Mouse (Mus musculus) skeletal muscle tissue, adult 2 months (tissue): ENCODE data around the gene Plaur.
A peak's percentile ranks its signal among the peaks of the same experiment; 100 is the strongest.
"Not testable (repeated sequence)": the region's sequence is repeated elsewhere in the genome, so short reads cannot be mapped to it uniquely, and the experiment has no call there.

Experiments
- DNase-seq: peaks from one replicate; pipeline ENCODE4 v3.0.0-alpha.2; 2012; ENCODE audit warnings: low read depth, low spot score

Plaur gene

DNA sequence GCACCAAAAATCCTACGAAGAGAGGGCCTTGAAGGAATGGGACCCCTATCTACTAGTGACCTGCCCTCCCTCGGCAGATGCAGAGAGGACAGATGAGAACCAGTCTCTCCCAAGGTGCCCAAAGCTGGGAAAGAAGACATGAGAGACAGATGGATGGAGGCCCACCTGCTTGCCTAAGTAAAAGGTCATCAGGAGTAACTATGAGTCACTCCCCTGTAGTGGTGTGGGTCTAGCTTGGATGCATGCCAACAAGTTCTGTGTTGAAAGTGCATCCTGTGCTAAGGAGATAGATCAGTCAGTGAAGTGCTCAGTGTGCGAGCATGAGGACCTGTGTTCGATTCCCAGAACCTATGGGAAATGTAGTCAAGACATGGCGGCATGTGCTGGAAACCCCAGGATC, 16.6 kb downstream of the Plaur start:
- DNase-seq = no peak

DNA sequence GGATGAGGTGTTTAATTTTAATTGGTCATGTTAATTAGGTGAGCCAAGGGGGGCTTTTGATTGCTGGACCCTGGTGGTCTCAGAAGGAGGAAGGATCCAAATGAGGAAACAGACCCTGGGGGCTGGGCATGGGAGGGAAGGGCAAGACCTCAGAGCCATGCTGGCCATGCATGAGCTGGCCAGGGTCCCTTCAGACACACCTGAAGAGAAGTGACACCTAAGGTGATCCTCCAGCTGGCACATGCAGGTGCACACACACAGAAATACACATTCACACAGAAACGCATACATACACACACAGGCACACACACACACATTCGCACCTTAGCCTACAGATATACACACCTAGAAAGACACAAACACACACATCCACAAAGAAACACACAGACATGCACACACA, 17.4 kb downstream of the Plaur start:
- no peak for DNase-seq

DNA sequence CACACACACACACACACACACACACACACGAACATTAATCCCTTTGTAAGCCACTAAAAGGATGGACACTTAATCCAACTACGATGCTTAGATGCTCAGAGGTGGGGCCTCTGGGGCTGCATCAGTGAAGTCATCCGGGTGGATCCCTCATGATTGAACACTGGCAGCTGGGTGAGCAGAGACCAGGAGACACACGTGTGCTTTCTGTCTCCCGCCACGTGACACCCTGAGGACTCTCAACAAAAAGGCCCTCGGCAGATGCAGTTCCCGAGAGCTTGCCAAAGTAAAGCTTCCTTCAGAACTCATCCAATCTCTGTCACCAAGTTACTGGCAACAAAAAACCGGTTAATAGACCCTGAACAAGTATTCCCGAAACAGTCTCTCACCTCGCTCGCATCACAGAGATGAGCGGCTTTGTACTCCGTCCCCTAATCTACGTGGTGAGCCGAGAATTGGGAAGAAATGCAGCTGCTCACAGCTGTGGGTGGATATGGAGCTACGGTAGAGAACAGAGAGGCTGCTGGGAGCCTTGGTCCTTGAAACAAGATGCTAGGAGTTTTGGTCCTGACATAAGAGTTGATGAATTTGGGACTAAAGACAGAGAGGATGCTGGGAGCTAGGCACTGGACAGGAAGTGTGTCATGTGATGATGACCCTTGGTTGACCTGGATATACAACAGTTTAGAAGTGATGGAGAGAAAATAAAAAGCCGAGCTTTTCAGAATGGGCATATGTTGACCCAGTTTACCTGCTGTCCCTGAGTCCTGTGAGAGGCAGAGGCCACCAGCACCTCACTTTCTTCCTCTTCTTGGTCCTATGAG, 18.0 kb downstream of the Plaur start:
- peak; percentile 80 for DNase-seq

DNA sequence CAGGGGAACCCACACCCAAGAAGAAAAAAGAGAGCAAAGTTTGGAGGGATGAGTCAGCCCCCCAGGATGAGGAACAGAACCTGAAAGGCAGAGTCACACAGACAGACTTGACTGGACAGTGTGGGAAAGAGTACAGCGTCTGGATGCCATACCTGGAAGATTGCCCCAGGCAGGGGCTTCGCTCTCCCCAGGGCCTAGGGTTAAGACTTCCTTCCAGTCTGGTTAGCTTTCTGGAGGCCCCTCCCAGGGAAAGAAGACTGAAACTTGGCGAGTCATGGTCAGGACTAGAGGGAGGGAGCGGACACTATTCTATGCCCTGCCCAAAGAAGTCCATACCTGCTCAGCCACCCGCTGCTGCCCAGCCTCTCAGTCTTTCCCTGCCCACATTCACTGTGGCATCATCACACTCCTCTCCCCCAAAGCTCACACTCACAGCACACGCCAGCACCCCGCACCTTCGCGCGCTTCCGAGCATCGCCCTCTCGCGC, 18.7 kb downstream of the Plaur start:
- DNase-seq = no peak

DNA sequence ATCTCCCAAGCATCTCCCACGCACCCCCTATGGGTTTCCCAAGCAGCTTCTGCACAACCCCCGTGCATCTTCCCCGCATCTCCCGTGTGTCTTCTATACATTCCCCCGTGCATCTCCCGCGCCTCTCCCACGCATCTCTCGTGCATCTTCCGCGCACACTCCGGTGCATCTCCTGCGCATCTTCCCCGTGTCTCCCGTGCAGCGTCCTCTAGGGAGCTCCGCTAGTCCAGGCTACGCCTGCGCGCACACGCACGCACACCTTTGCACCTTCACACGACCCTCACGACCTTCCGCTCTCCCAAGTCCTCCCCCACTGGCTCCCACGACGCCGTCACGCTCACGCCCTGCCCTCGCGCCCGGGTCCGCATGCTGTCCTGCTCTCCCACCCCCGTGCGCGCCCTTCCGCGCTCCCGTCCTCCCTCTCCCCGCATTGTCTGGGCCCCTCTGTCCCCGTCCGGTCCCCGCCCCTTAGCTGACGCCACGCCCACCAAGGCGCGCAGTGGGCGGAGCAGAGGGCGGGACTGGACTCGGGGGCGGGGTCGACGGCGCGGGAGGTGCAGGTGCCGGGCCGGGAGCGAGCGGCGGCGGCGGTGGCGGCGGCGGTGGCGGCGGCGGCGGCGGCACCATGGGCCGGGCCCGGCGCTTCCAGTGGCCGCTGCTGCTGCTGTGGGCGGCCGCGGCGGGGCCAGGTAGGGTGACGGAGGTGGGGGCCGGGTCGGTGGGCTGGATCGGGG, 19.4 kb downstream of the Plaur start, which contains the start of gene Cadm4:
Gene Cadm4, plus strand, starts transcription at position 550 of the 734 bp plus-strand sequence.
- DNase-seq = no peak

DNA sequence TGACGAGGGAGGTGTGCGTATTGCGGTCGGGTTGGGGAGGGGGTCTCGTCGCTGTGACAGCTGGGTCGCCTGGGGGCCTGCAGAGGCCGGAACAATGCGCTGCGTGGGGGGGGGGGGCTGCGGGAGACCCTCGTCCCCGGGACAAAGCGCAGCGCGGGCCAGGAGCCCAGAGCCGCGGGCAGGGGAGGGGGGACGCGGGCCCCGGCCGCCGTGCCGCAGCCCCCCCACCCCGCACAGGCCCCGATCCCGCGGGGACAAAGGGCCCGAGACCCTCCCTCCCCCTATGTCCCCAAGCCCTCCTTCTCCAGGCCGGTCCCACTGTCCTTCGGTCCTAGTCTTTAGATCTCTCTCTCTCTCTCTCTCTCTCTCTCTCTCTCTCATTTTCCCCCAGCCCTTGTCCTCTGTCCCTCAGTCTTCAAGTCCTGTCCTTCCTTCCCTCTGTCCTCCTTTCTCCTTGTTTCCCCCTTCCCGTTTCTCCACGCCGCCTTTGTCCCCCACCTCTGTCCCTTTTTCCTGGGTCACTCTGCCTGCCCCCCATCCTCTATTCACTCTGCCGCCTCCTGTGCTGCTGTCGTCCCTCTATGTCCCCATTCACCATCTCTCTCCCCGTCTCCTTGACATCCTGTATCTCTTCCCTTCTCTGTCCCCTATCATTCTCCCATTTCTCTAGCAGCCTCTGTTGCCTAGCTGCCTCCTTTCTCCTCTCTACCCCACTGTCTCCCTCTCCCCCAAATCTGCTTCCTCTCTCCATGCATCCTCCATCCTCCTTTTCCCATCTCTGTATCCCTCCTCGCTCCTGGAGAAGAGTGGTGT, 20.1 kb downstream of the Plaur start:
- no peak for DNase-seq

DNA sequence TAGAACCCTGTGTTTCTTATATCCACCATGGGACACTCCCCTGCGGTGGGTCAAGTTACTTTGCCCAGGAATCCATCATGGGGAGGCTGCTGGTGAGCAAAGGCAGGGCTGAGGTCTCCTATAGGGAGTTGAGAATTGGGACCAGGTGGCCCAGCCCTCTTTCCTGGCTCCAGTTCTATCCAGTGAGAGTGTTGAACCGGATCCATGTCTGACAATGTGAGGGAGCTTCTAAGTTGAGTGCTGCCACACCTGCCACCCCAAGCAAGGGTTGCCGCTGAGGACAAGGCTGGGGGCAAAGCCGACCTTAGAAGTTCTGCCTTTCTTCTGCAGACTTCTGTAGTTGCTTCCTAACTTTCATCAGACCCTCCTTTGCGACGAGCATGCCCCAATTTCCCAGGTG, 21.0 kb downstream of the Plaur start:
- not testable (repeated sequence) for DNase-seq

DNA sequence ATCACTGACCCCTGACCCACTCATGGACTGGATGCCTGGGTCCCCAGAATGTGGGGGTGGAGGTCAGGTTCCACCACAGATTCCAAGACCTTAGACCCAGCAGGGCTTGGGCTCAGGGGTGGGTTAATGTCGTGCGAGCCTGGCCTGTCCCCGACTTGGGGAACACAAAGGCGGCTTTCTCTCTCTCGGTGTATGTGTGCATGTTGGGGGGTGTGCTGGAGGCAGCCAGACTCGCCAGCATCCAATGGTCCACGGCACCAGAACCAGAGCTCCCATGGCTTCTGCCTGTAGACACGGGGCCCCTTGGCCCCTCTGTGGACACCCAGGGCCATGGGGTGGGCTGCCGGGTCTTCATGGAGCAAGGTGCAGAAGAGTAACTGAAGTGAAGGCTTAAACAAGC, 23.2 kb downstream of the Plaur start:
- no peak for DNase-seq

DNA sequence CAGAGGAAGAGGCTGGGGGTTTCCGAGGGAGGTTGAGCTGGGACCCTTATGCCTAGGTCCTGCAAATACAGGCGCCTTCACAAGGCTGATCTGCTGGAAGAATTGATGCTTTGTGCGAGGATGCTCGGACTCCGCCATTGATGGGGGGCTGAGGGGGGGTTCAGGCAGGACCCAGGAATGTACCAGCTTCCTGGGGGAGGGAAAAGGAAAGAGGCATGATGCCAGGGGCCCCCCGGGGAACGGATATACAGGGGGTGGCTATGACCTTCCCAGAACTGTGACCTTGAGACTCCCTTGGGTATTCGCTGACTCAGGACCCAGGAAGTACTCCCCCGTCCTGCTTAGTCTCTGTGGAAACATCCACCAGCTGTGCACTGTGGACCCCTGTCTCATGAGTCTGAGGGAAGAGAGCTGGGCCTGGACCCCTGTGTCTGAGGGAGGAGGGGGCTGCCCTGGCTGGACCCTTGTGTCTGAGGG, 24.4 kb downstream of the Plaur start:
- DNase-seq = no peak

DNA sequence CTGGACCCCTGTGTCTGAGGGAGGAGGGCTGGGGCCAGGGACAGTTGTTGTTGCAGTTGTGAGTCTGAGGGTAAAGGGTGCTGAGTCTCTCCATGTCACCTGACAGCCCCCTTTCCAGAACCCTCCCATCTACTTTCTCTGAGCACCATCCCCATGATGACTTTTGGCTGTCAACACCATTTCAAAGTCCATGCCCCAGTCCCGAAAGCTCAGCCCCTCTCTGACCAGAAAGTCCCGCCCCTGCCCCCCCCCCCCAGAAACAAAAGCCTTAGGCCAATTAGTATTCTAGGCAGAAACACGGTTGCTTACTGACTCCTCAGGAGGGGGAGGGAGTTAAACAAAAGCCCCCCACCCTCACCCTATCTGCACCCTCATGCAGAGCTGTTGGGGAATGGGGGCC, 25.1 kb downstream of the Plaur start:
- DNase-seq = no peak

DNA sequence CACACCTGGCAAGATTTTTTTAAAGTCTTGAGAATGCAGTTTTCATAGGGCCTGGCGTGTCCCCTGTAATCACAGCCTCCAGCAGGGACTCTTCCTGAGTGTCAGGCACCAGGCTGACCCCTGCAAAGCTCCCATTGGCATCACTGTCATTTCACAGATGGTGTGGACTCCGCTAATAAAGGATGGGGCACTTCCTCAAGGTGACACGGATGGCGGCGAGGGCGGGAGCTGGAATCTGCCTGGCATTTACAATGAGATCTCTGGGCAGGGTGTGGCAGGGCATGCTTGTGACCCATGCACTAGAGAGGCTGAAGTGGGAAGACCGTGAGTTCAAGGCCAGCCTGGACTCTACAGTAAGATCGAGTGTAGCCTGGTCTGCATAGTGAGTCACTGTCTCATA, 26.0 kb downstream of the Plaur start:
- no peak for DNase-seq

DNA sequence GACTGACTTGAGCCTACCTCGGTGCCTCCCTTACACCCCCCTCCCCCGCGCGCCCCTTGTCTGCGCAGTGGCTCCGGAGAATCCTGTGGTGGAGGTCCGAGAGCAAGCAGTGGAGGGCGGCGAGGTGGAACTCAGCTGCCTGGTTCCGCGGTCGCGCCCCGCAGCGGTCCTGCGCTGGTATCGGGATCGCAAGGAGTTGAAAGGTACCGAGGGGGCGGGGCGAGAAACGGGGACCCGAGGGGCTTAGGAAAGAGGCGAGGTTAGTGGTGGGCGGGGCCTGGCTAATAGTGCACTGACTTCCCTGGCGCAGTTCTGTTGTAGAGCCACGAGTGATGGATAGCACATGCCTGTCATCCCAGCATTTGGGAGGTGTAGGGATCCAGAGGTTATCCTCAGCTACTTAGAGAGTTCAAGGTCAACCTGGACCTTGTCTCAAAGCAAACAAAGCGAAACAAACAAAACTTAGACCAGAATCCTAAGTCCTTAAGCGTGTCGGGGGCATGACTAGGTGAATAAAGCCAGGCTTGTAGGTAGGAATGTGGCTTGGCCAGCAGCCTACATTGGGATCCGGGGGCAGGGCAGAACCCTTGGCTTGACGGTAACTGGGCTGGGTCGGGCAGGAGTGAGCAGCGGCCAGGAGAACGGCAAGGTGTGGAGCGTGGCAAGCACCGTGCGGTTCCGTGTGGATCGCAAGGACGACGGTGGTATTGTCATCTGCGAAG, 37.7 kb downstream of the Plaur start:
- DNase-seq = no peak

DNA sequence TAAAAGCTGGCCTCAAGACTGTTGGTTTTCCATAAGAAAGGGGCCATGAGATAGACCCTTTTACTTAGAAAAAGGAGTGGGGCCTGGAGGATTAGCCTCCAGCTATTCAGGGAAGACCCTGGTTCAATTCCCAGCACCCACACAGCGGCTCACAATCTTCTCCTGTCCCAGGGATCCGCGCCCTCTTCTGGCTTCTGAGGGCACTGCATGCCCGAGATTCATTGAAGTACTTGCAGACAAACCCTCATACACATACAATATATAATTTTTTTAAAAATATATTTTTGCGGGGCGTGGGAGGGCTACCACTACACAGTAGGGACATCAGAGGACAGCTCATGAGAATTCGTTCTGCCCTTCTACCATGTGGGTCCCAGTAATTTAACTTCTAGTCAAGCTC, 38.6 kb downstream of the Plaur start:
- DNase-seq = no peak

DNA sequence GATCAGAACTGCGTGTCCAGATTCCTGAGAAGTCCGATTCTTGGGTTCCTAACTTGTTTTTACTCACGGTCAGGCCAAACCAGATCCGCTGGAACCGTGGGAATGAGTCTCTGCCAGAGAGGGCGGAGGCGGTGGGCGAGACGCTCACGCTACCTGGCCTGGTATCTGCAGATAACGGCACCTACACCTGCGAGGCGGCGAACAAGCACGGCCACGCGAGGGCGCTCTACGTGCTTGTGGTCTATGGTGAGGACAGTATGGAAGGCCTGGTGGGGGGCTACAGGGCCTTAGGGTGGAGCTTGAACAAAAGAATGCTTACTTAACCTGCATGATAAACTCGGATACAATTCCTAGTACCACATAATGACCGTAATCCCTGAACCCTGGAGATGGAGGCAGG, 39.2 kb downstream of the Plaur start:
- DNase-seq = no peak

DNA sequence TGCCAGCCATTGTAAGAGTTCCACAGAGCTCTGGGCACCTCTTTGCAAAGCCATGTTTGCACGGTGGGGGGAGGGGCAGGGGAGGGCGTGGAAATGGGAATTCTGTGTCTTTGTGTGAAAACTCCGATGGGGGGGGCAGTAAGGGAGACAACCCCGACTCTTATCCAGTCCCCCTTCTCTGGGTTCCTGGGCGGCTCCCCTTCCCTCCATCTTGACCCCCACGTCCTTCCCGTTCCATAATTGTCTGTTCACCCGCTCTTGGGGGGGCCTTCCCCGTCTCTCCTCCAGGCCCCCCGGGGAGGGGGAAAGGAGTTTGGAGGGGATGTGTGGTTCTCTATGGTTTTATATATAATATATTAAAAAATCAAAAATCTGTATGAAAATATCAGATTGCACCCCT, 41.7 kb downstream of the Plaur start:
- no peak for DNase-seq

DNA sequence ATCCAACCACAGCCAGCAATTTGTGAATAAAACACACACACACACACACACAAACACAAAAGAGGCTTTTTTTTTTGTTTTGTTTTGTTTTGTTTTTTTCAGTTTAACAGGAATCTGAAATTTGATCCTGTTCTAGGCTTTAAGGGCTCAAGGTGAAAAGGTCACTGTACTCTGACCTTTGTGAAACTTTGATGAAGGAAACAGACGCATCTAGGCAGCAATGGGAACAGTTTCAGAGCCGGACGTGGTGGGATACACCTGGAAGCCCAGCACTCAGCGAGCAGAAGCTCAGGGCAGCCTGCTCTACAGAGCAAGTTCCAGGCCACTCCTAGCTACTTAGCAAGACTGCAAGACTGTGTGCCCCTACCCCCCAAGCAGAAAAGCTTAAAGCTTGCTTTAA, 42.6 kb downstream of the Plaur start:
- DNase-seq = no peak

DNA sequence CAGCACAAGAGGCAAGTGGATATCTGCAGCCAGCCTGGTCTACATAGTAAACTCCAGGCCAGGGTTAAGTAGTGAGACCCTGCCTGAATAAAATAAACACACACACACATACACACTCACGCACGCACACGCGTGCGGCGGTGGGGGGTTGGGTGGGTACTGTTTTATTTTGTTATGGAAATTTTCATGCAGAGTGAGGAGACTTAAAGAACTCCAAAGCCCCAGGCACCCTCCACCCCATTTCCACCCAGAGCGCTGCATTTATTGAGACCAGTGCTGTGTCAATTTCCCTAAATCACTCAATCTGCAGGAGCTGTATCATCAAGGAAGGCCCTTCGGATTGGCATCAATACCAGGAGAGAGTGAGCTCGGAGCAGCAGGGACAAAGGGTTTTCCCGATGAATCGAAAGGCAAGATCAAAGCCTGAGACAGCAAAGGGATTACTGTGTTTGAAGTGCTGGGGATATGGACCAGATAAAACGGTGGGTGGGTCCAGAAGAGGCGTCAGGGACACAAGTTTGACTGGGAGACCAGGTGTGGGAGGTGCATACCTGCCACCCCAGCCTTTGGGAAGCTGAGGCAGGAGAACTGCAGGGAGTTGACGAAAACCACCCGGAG, 43.3 kb downstream of the Plaur start:
- DNase-seq = no peak

DNA sequence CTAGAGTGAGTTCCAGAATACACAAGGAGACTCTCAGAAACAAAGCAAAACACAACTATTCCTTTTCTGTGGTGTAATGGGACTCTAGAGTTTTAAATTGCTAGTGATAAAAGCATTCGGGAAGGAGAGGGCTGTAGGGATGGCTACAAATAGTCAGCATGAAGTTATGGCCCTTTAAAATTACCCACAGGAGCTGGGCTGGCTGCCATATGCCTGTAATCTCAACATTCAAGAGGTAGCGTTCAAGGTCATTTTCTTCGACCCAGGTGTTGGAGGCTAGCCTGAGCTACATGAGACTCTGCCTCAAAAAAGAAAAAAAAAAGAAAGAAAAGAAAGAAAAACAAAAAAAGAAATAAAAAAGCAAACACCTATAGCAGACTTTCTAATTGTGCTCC, 43.8 kb downstream of the Plaur start:
- no peak for DNase-seq

DNA sequence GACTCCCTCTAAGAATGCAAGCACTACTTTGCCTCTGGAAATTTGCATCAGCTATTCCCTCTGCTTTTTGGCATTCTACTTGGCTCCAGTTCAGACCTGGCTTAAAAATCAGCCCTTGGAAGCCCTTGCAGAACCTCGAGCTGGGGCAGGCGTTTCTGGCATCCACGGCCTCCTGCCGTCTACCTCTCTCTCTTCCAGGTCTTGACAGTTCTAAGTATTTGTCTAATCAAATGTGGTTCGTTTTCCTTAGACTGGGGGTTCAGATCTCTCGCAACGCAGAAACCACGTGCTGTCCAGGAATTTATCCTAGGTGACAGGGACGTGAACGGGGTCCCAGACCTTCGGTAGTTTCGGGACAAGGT, 44.2 kb downstream of the Plaur start:
- peak; percentile 35 for DNase-seq

DNA sequence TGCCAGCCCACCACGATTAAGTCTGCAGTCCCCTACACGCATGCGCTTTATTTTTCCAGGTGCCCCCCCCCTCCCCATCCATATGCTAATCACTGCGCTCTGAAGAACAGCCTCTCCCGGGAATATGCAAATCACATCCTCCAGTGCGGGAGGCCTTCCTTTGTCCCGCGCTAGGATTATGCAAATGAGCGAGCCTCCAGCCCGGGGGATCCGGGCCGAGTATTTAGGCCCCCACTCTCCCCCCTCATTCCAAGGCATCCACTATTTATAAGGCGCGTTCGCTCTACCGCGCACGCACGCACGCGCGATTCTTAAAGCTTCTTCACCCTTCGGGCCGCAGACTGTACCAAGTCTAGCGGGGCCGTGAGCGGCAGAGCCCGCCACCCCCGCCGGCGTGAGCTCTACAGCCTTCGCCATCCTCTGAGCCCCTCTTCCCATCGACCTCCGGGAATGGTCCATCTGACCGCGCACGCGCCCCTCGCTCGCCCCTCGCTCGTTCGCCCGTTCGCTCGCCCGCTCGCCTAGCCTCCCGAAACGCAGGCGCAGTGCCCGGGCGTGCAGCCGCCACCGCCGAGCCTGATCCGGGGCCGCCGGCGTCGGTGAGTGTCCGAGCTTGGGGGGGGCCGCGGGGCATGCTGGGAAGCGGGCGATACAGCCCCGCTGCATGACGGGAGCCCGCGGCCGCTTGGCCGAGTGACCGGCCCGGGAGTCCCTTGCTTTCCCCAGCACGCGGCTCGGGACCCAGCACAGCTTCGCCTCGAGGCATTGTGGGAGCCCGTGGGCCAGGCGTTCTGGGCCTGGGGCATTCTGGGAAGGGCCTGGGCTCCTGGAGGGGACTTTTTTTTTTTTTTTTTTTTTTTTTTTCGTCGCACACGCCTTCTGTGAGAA, 44.8 kb downstream of the Plaur start, which contains the start of gene Zfp428:
Gene Zfp428, plus strand, starts transcription at position 169 of the 888 bp plus-strand sequence.
- DNase-seq = peak; percentile 86
